In the genomic region with DNA sequence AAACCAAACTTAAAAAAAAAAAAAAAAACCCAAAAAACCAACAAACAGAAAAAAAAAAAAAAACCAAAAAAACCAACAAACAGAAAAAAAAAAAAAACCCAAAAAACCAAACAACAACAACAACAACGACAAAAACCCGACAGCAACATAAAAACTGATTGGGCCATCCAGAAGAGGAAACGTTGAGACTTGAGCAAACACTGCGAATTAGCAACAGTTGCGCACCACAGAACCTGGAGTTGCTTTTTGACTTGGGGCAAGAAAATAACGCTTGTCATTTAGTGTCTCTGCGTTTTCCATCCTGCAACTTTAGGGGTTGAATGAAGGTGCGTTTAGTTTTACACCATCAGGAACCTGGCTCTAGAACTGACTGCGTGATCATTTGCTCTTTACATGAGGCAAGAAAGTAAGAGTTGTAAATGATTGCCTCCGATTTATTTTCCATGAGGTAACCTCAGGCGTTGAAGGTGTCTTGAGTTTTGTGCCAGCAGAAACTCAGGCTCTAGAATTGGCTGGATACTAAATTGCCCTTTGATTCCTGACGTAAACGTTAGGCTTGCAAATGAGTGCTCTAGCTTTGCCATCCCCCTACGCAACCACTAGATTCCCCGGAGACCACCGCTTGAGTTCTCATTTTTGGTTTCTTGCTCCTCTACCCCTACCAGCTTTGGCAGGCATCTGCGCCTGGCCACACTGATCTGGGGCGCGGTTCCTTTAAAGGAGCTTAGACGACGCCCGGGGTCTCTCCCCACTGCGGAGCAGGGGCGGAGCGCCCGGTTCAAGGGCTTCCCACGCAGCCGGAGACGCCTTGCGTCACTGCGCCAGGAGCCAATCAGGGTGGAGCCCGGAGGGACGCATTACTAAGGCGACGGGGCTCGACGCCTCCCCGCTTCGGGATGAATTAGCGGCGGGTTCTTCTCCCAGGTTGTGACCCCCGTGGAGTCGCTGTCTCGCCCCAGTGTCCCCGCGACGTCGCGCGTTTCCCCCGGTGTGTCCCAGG, we compare ENCODE assay signal across 8 mouse cellular contexts. TPM values are rescaled to one million over a fixed set of nuclear protein-coding genes. Genes with fewer than 3 reads are reported as not detected.
DNase-seq lines count a peak whose midpoint lies in the region; ATAC-seq lines count a peak whose summit lies in the region.

Gene Lclat1 (plus strand): TSS at position 828 of the 1,000 bp plus-strand sequence.

- no peaks in the 10 kb centered on the region for H3K27me3 ChIP-seq in heart, embryonic 14.5 days (ENCODE audit: control insufficient read depth, insufficient read depth, low read length)
- no peaks in the 10 kb centered on the region for H3K27me3 ChIP-seq in liver, embryonic 13.5 days
- H3K27me3 ChIP-seq in stomach, embryonic 16.5 days (ENCODE audit: control insufficient read depth, insufficient read depth, low read length) = no peaks in the 10 kb centered on the region

- peaks cover 7% of the 10 kb centered on the region; the same call in 1 of the 2 replicates for H3K36me3 ChIP-seq in heart, embryonic 14.5 days (ENCODE audit: control insufficient read depth, insufficient read depth, low read length)
- H3K36me3 ChIP-seq in liver, embryonic 13.5 days = no peaks in the 10 kb centered on the region
- H3K36me3 ChIP-seq in stomach, embryonic 16.5 days (ENCODE audit: control insufficient read depth, insufficient read depth, low read length) = no peaks in the 10 kb centered on the region

- H3K9ac ChIP-seq in heart, embryonic 14.5 days (ENCODE audit: low read length) = peak within 1 kb of the TSS; percentile 92
- H3K9ac ChIP-seq in liver, embryonic 13.5 days = peak within 1 kb of the TSS; percentile 79
- H3K9ac ChIP-seq in stomach, embryonic 16.5 days (ENCODE audit: low read length) = peak within 1 kb of the TSS; percentile 89

- peak within 1 kb of the TSS; percentile 97 for H3K4me2 ChIP-seq in heart, embryonic 14.5 days (ENCODE audit: low read length)
- H3K4me2 ChIP-seq in liver, embryonic 13.5 days = peak within 1 kb of the TSS; percentile 98
- peak within 1 kb of the TSS; percentile 93 for H3K4me2 ChIP-seq in stomach, embryonic 16.5 days (ENCODE audit: low read depth, low read length)

- no peaks in the 10 kb centered on the region; the same call in 1 of the 2 replicates for H3K4me1 ChIP-seq in brown adipose tissue, adult 24 weeks (ENCODE audit: control insufficient read depth, insufficient read depth, insufficient read length, low read length)
- H3K4me1 ChIP-seq in heart, embryonic 14.5 days (ENCODE audit: control insufficient read depth in 2 of 2, insufficient read depth in 2 of 2, low read length in 2 of 2) = peaks cover 8 to 22% of the 10 kb centered on the region in 2 experiments; a peak in 3 of 4 replicates
- peaks cover 19% of the 10 kb centered on the region for H3K4me1 ChIP-seq in liver, embryonic 13.5 days (replicated peaks)
- H3K4me1 ChIP-seq in stomach, embryonic 16.5 days (ENCODE audit: control insufficient read depth, insufficient read depth, low read length) = peaks cover 4% of the 10 kb centered on the region; the same call in 1 of the 2 replicates

- H3K9me3 ChIP-seq in heart, embryonic 14.5 days (ENCODE audit: control insufficient read depth, low read length) = no peaks in the 10 kb centered on the region
- no peaks in the 10 kb centered on the region for H3K9me3 ChIP-seq in liver, embryonic 13.5 days (replicated peaks)
- no peaks in the 10 kb centered on the region for H3K9me3 ChIP-seq in stomach, embryonic 16.5 days (replicated peaks; ENCODE audit: control insufficient read depth, low read length)

- H3K4me3 ChIP-seq in brown adipose tissue, adult 24 weeks (ENCODE audit: insufficient read depth, low read depth, low read length) = peak within 1 kb of the TSS; percentile 86
- peak within 1 kb of the TSS; percentile 87 to 99 for H3K4me3 ChIP-seq in heart, embryonic 14.5 days (ENCODE audit: control insufficient read depth in 1 of 2, insufficient read depth in 1 of 2, low read depth in 1 of 2, low read length in 2 of 2)
- peak within 1 kb of the TSS; percentile 84 for H3K4me3 ChIP-seq in liver, embryonic 13.5 days (replicated peaks)
- H3K4me3 ChIP-seq in stomach, embryonic 16.5 days (replicated peaks; ENCODE audit: low read length) = peak within 1 kb of the TSS; percentile 81

- peak; percentile 97 for DNase-seq in CD4-positive, CD25-positive, alpha-beta regulatory T cell, adult 2 months (ENCODE audit: low read depth, low spot score)
- DNase-seq in fibroblast of lung, adult 2 months (ENCODE audit: low read depth) = peak; percentile 79
- DNase-seq in kidney, postnatal 14 days = peak; percentile 97
- peak; percentile 88 for DNase-seq in liver, embryonic 13.5 days
- peak; percentile 92 for DNase-seq in neural tube, embryonic 10.5 days (ENCODE audit: extremely low spot score, low spot score)

- peak within 1 kb of the TSS; percentile 71 for H3K27ac ChIP-seq in brown adipose tissue, adult 24 weeks (replicated peaks; ENCODE audit: low read depth, low read length)
- H3K27ac ChIP-seq in heart, embryonic 14.5 days (replicated peaks in 1 of 2; ENCODE audit: control insufficient read depth in 1 of 2, insufficient read depth in 1 of 2, low read depth in 2 of 2, low read length in 2 of 2) = peak within 1 kb of the TSS; percentile 78 to 83
- H3K27ac ChIP-seq in liver, embryonic 13.5 days = no peak within 1 kb of the TSS
- H3K27ac ChIP-seq in stomach, embryonic 16.5 days (ENCODE audit: low read length) = peak within 1 kb of the TSS; percentile 60

- ATAC-seq in heart, embryonic 14.5 days (ENCODE audit: insufficient number of reproducible peaks, insufficient read depth, low FRiP score, low read depth) = peak; percentile 98
- peak; percentile 99 for ATAC-seq in liver, embryonic 13.5 days (ENCODE audit: low read depth)
- peak; percentile 99 for ATAC-seq in stomach, embryonic 16.5 days (ENCODE audit: insufficient read depth, low FRiP score)

- WGBS in heart, embryonic 14.5 days = 6% methylated on average over 51 of the region's 51 CpGs
- 5% methylated on average over 51 of the region's 51 CpGs for WGBS in liver, embryonic 13.5 days (ENCODE audit: insufficient replicate concordance)
- WGBS in stomach, embryonic 16.5 days = 5% methylated on average over 51 of the region's 51 CpGs

RNA-seq across cellular contexts. Expression of gene Lclat1, which starts in this region (rescaled TPM):
- polyA plus RNA-seq in brown adipose tissue, adult 24 weeks (2012; ENCODE audit: insufficient read depth, insufficient read length, missing spikeins) = 11.6 and 12.8 TPM in 2 replicates
- polyA plus RNA-seq in heart, embryonic 14.5 days (2014; fragmentation: Nextera tagmentation; extraction: Ambion mirVana) = 54.6 and 61.3 TPM in 2 replicates
- polyA plus RNA-seq in liver, embryonic 13.5 days (2015; fragmentation: Nextera tagmentation; extraction: Ambion mirVana) = 1.7 and 3.7 TPM in 2 replicates
- polyA plus RNA-seq in stomach, embryonic 16.5 days (2015; fragmentation: Nextera tagmentation; extraction: Ambion mirVana) = 14.5 and 15.1 TPM in 2 replicates
